Mouse (Mus musculus) brown adipose tissue, adult 24 weeks (tissue): ENCODE measurements at regions not wholly inside any gene's neighbourhood (a gene's known extent, or its start where the extent isn't known, plus 50 kb on each side); places are given as distances from the start of the nearest gene placed in this dataset.
A peak's percentile ranks its signal among the peaks of the same experiment; 100 is the strongest.
"Not testable (repeated sequence)": the region's sequence is repeated elsewhere in the genome, so short reads cannot be mapped to it uniquely, and the experiment has no call there.

Experiments used
- H3K27ac ChIP-seq: fragments of 200-500 bp; replicated peaks from 2 replicates; pipeline ENCODE4 v1.5.1; 2012; ENCODE audit warnings: low read depth, mild to moderate bottlenecking, low read length
- H3K4me1 ChIP-seq: fragments of 200-500 bp; 2 replicates; pipeline ENCODE4 v1.6.1; 2012; ENCODE audit warnings: low read length, mixed read lengths; ENCODE audit not compliant: control insufficient read depth, insufficient read depth, insufficient read length
- H3K4me3 ChIP-seq: fragments of 200-500 bp; 2 replicates; pipeline ENCODE4 v1.5.1; 2012; ENCODE audit warnings: low read depth, mild to moderate bottlenecking, low read length, moderate library complexity; ENCODE audit not compliant: insufficient read depth

- H3K4me1 ChIP-seq: peaks cover 2% of the 10 kb centered on the region; the same call in 1 of the 2 replicates
- no peak overlapping the region for H3K4me3 ChIP-seq
- H3K27ac ChIP-seq: no peak overlapping the region
These were observed 339.2 kb downstream of the Adam3 start for GRCm38 (mm10) chr8:24386462-24386861.

GRCm38 (mm10) chr8:24383963-24384435, 341.7 kb downstream of the Adam3 start:
- no peak overlapping the region for H3K4me3 ChIP-seq
- H3K27ac ChIP-seq: no peak overlapping the region
- H3K4me1 ChIP-seq: no peaks in the 10 kb centered on the region; the same call in 1 of the 2 replicates

GRCm38 (mm10) chr8:24383130-24383962, 342.3 kb downstream of the Adam3 start:
- H3K4me1 ChIP-seq: no peaks in the 10 kb centered on the region; the same call in 1 of the 2 replicates
- no peak overlapping the region for H3K27ac ChIP-seq
- no peak overlapping the region for H3K4me3 ChIP-seq

GRCm38 (mm10) chr8:24381666-24382253, 343.9 kb downstream of the Adam3 start:
- H3K4me3 ChIP-seq: no peak overlapping the region
- no peaks in the 10 kb centered on the region; the same call in 1 of the 2 replicates for H3K4me1 ChIP-seq
- no peak overlapping the region for H3K27ac ChIP-seq

GRCm38 (mm10) chr8:24378070-24378469, 347.6 kb downstream of the Adam3 start:
- Histone ChIP-seq H3K4me1 (no peaks in the 10 kb centered on the region; the same call in 1 of the 2 replicates), H3K27ac (no peak overlapping the region), H3K4me3 (no peak overlapping the region)

- H3K27ac ChIP-seq, H3K4me1 ChIP-seq, H3K4me3 ChIP-seq: not testable (repeated sequence)
These were observed 348.8 kb downstream of the Adam3 start for GRCm38 (mm10) chr8:24376846-24377245.

- H3K4me1 ChIP-seq: no peaks in the 10 kb centered on the region
- H3K4me3 ChIP-seq: no peak overlapping the region
These were observed 351.1 kb downstream of the Adam3 start for GRCm38 (mm10) chr8:24374503-24374902.

GRCm38 (mm10) chr8:24372068-24372467, 353.6 kb downstream of the Adam3 start:
- H3K4me1 ChIP-seq: no peaks in the 10 kb centered on the region
- H3K4me3 ChIP-seq: no peak overlapping the region
- H3K27ac ChIP-seq: no peak overlapping the region

More at GRCm38 (mm10) chr8:24374503-24374902, 351.1 kb downstream of the Adam3 start:
- H3K27ac ChIP-seq: no peak overlapping the region

- Histone ChIP-seq H3K4me1 (no peaks in the 10 kb centered on the region), H3K27ac (no peak overlapping the region), H3K4me3 (no peak overlapping the region)
These were observed 359.7 kb downstream of the Adam3 start for GRCm38 (mm10) chr8:24366000-24366399.

GRCm38 (mm10) chr8:24364685-24365084, 361.0 kb downstream of the Adam3 start:
- H3K4me3 ChIP-seq: no peak overlapping the region
- no peak overlapping the region for H3K27ac ChIP-seq
- H3K4me1 ChIP-seq: no peaks in the 10 kb centered on the region

- Histone ChIP-seq H3K4me1 (no peaks in the 10 kb centered on the region), H3K27ac (no peak overlapping the region), H3K4me3 (no peak overlapping the region)
These were observed 366.5 kb downstream of the Adam3 start for GRCm38 (mm10) chr8:24359022-24359600.

- Histone ChIP-seq H3K27ac (no peak overlapping the region), H3K4me1 (peaks cover 5% of the 10 kb centered on the region; the same call in 1 of the 2 replicates), H3K4me3 (no peak overlapping the region)
These were observed 370.5 kb downstream of the Adam3 start for GRCm38 (mm10) chr8:24355146-24355545.

- no peak overlapping the region for H3K27ac ChIP-seq
- no peak overlapping the region for H3K4me3 ChIP-seq
- H3K4me1 ChIP-seq: peaks cover 5% of the 10 kb centered on the region; the same call in 1 of the 2 replicates
These were observed 371.8 kb downstream of the Adam3 start for GRCm38 (mm10) chr8:24353842-24354241.

- Histone ChIP-seq H3K27ac (0 out of 2 replicates have a peak overlapping the region, but pooled peaks have one; percentile 39), H3K4me1 (peaks cover 5% of the 10 kb centered on the region; the same call in 1 of the 2 replicates), H3K4me3 (peak overlapping the region; percentile 49)
These were observed 373.3 kb downstream of the Adam3 start for GRCm38 (mm10) chr8:24352322-24352721.

- Histone ChIP-seq H3K4me3 (peak overlapping the region; percentile 49), H3K27ac (peak overlapping the region; percentile 39)
These were observed 373.9 kb downstream of the Adam3 start for GRCm38 (mm10) chr8:24351760-24352159.

More at GRCm38 (mm10) chr8:24351760-24352159, 373.9 kb downstream of the Adam3 start:
- peaks cover 5% of the 10 kb centered on the region; the same call in 1 of the 2 replicates for H3K4me1 ChIP-seq
